Mouse (Mus musculus) lung, adult 2 months (tissue): ENCODE results near the gene Chil3.
"Not testable (repeated sequence)": the region's sequence is repeated elsewhere in the genome, so short reads cannot be mapped to it uniquely, and the experiment has no call there.

Experiments
- CTCF ChIP-seq: fragments of 200-500 bp; IDR thresholded peaks from 2 replicates; pipeline ENCODE4 v1.5.1; 2011; ENCODE audit warnings: mild to moderate bottlenecking, low read length, control low read depth; ENCODE audit not compliant: insufficient read depth
- POLR2A ChIP-seq: fragments of 200-500 bp; IDR thresholded peaks from 2 replicates; pipeline ENCODE4 v1.6.1; 2011; ENCODE audit warnings: low read depth, mild to moderate bottlenecking, control low read depth, low read length, borderline replicate concordance; ENCODE audit errors: extremely low read depth

- TF ChIP-seq CTCF, POLR2A: not testable (repeated sequence)
Observed at GRCm38 (mm10) chr3:106174971-106175370, 7.6 kb upstream of the Chil3 start.
